Mouse (Mus musculus): ENCODE data around the gene Oxnad1.
"Not testable (repeated sequence)": the region's sequence is repeated elsewhere in the genome, so short reads cannot be mapped to it uniquely, and the experiment has no call there.

The Oxnad1 gene

DNA sequence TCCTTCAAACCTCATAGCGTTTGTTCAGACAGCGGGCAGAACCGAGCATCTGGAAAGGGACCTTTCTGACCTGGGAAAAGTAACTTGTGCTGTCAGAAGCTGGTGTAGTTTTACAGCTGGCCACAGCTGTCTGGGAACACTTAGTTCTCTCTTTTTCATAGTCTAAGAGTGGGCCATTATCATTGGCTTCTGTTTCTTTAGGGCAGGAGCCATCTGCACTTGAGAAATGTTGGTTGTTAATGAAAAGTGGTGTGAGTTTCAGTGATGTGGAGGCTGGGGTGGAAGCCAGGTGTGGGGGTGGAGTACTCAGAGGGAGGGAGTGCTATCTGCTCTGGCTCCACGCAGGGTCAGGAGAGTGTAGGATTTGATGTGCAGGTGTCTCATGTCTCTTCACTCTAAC, 6.0 kb downstream of the Oxnad1 start:
- DNase-seq (ENCODE audit: low spot score), result no peak

DNA sequence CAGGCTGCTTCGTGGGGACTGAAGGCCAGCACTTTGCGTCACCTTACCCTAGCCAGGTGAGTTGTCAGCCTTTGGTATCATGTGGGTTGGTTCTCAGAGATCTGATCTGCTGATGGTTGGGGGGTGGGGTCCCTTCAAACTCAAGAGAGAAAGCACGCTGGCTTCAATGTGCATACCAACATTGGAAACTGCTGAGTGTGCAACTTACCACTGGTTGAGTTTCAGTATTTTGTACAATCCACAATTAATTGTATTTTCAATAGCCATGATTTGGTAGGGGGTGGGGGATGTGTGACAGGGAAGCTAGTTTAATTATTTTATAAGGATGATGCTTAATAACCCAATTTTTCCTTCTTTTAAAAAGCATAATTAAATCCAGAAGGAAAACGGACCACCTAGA, 6.5 kb downstream of the Oxnad1 start:
- DNase-seq (ENCODE audit: low spot score), result no peak

DNA sequence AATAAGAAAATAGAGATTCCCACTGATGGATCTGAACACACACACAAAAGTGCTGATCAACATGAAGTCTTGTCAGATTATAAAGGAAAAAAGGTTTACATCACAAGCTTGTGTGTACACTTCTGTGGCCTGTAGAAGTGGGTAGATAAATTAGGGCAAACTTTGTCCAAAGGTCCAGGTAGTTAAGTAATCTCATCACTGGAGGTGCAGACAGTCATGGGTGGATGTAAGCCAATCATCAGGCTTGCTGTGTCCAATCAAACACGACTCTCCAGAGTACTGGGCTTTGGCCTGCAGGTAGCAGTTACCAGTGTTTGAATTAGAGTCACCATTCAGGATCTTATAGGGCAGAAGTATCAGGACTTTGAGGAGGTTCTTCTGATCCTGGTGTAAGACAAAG, 7.8 kb downstream of the Oxnad1 start:
- DNase-seq (ENCODE audit: low spot score), result no peak

DNA sequence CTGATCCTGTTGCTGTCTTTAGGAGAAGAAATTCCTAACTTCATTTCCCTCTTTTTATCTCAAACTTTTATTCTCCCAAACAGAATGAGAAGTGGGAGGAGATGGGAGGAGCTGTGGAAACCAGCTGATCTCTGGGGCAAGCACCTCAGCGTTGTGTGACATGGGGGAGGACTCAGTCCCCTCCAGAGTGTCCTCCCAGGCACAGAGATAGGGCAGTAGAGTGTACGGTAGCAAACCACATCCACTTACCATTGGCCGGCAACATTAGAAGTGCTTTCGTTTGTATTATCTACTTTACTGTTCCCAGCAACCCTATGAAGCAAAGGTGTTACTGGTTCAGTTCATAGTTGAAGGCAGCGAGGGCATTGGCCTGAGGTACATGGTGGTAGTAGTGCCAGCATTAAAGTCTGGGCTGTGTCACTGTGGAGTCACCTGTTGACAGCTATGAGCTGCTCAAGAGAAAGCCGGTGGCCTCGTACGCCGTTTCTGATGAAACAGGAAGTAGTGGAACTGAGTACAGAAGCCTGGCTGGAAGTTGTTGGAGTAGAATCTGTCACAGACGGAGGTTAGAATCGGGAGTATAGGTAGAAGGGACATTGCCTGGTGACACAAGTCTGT, 8.4 kb downstream of the Oxnad1 start:
- DNase-seq (ENCODE audit: low spot score), result no peak

DNA sequence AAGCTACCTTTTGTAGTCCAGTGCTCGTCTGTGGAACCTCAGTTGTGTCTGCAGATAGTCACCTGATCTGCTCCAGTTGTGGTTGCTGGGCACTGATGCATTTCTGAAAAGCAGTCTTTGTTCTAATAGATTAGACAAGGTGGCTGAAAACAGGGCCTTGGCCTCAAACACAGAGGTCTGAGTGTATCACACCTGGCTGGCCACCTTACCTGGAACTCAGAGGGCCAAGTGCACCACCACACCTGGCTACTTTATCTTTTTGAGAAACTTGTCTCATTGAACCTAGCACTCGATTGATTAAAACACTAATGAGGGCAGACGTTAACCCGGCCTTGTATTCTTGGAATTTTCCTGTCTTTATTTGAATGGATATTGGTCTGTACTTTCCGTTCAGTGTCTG, 10.5 kb downstream of the Oxnad1 start:
- DNase-seq (ENCODE audit: low spot score), result no peak

DNA sequence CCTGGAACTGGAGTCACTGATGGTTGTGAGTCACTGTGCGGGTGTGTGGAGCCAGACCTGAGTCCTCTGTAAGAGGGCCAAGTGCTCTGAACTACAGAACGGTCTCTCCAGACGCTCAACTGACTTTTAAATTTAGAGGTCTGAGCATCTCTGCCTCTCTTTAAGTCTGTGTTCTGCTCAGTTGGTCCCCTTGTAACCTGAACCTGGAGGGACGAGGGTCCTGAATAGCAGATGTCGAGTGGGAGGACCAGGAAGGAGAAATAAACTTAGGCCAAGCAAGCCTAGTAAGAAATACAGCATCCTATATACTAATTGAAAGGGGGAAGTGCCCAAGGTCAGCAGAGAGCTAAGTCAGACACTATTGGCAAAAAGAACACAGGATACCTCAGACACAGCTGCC, 11.6 kb downstream of the Oxnad1 start:
- DNase-seq (ENCODE audit: low spot score), result no peak

DNA sequence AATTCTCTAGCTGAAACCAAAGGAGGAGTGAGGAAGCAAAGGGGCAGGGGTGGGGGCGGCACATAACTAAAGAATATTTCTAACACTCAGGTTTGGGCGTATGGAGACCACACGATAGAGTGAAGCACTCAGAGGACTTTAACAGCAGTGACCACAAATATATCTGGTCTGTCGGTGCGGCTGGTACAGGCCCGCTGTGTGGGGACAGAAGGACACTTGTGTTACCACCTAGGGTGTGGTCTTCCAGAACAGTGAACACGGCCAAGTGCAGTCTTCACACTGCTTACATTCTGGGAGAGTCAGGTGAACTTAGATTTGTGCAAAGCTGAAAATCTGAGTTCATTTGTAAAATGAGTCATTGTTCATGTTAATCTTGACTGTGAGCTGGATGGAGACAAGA, 12.5 kb downstream of the Oxnad1 start:
- no peak for DNase-seq (ENCODE audit: low spot score)

DNA sequence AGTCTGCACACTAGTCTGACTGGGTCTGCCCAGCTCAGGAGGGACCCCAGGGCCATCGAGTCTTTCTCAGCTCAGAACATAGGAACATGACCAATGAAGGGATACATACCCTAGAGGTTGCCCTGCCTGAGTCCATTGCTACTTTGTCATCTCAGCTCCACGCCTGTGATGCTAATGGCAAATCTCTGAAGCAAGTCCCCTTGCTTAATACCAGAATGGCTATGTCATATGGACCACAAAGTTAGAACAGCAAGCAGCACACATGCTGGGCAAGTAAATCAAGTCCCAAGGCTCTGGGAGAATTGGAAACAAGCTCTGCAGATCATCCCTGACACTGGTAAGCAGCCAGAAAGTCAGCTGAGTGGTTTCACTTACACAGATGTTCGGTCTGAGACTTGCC, 13.8 kb downstream of the Oxnad1 start:
- no peak for DNase-seq (ENCODE audit: low spot score)

DNA sequence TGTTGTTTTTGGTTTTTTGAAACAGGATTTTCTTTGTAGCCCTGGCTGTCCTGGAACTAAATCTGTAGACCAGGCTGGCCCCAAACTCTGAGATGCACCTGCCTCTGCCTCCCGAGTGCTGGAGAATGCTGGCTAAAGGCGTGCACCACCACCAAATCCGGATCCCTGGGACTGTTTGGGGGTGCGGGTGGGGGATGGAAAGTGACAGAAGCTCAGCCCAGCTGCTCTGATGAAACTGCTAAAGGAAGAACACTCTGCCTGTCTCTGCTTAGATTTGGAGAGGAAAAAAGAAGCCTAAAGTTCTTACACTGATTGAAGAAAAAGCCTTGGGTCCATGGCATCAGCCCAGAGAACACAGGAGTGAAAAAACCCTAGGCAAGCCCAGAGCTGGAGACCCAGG, 18.4 kb downstream of the Oxnad1 start:
- DNase-seq (ENCODE audit: low spot score), result peak; percentile 37

DNA sequence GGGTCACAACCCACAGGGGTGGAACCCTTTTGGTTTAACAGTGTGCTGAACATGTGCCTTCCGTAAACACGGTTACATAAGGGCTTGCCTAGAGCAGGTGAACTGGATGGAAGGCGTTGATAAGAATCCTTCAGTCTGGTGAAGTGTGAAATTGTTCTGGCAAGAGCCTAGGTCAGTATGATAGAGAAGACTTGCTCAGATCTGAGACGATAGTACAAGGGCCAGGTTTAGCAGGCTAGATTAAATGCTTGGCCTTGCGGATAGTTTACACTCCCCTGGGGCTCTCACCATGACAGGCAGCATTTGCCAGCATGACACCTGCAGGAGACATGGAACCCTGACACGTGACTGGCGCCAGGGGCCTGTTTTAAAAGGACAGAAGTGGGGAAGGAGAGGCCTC, 20.5 kb downstream of the Oxnad1 start:
- DNase-seq (ENCODE audit: low spot score), result no peak

DNA sequence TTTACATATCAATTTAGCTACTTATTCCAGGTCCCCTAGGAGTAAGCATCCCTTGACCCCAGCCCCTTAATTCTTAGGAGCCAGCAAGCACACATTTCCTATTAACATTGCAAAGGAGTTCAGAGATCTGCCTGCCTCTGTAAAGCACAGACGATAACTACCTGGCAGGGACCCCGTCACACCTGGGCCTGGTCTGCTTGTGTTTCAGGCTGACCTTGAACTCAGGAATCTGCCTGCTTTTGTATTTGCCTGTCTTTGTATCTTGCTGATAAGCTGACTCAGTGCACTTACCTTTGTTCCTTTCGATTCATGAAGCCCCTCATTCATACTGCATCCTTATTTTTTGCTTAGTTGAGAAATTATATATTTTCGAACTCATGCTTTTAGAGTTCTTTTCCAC, 21.7 kb downstream of the Oxnad1 start:
- no peak for DNase-seq (ENCODE audit: low spot score)

DNA sequence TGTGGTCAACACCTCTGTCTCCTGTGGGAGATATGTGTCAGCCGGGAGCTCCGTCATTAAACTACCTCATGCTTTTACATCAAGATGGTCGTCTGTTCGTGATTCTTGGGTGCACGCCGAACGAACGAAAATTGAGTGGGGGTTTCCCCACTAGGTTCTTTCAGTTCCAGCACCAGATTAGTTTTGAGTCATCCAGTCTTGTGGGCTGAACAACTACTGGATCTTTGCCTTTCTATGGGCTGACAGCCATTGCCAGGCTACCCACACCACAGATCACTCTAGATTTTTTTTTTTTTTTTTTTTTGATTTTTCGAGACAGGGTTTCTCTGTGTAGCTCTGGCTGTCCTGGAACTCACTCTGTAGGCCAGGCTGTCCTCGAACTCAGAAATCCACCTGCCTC, 26.9 kb downstream of the Oxnad1 start:
- not testable (repeated sequence) for DNase-seq (ENCODE audit: low spot score)

DNA sequence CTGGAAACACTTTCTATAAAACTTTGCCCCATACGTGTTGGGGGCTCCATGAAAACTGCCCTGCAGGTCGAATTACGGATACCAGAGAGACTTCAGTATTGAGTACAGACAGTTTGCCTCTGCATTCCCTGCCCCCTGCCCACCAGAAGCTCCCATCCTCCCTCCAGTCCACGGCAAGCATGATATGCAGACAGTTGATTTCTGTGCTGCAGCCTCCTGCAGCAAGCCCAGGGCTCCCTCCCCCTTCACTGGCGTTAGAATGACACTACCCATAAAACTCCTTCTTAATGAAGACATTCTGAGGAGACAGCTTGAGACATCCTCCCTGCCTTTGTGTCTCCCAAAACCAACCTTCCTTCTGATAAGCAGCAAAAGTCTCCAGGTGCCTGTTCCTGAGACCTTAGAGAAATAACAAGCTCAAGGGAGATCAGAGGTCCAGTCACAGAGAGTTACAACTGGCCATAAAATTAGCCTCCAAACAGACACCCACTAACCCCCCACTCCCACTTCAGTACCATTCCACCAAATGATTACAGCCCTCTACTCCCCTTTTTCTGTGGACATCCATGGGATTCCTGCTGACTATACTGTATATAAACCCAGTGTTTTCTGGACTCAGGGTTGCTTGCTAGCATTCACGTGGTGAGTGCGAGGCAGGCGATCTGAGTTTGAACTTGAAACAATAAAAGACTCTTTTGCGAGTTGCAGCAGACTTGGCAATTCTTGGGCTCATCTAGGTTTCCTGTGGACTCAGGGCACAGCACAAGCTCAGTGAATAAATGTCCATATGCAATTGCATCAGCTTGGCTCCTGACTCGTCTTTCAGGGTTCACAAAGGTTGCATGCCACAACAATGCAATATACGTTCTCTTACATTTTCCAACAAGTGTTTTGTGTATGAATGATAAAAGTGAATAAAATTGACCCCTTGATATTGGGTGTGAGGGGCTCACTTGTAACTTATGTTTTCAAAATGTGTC, 36.1 kb downstream of the Oxnad1 start:
- DNase-seq (ENCODE audit: low spot score), result no peak

DNA sequence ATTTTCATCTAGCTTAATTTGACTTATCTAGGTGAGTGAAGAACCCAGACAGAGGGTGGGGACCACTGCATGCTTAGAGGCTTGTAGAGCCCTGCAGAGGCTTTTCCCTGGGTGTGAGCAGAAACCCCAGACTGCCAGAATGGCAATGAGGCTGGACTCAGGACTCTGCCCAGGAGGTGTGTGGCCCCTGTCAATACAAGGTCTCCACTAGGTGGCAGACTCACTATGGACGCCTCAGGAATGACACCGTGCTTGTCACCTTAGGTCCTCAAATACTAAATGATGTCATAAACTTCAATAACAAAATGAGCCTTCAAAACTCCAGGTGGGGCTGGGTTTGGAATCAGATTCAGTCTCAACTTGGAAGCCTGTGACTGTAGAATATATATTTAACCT, 36.7 kb downstream of the Oxnad1 start:
- no peak for DNase-seq (ENCODE audit: low spot score)

DNA sequence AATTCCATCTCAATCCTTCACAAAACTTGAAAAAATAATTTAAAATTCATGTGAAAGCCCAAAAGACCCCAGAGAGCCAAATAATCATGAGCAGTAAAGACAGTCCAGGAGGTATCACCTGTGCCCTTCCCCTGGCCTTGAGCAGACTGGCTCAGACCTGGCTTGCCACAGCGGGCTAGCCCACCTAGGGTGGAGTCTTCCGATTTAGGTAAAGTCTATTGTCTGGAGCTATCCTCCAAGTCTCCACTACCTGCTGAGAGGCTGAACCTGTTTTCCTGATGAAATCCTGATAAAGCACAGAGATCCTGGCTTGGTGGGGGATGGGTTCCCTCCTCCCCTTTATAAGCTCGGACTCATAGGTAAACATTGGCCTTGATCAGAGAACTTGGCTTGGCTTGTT, 39.1 kb downstream of the Oxnad1 start:
- no peak for DNase-seq (ENCODE audit: low spot score)

DNA sequence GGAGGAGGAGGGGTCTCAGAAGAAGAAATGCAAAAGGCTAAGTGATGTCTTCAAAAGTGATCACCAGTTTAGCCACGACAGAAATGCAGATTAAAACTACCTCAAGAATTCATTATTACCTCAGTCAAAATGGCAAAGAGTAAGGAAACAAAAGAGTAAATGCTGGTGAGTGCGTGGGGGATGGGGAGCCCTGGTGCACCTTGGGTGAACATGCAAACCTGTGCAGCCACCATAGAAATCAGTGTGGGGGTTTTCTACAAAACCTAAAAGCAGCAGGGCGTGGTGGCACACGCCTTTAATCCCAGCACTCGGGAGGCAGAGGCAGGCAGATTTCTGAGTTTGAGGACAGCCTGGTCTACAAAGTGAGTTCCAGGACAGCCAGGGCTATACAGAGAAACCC, 40.1 kb downstream of the Oxnad1 start:
- DNase-seq (ENCODE audit: low spot score), result not testable (repeated sequence)

DNA sequence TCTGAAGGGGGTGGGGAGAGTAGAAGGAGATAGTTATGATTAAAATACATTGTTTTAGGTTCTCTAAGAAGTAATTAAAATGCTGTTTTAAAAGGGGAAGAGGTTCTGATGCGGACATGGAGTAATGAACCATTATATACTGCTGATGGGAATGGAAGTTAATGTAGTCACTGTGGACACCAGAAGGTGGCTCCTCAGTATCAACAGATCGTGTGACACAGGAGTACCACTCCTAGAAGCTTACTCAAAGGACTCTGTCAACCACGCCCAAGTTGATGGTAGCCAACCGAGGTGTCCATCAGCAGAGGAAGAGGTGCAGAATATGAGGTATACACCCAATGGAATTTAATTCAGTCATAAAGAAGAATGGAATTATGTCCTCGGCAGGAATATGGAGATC, 43.2 kb downstream of the Oxnad1 start:
- DNase-seq (ENCODE audit: low spot score), result no peak

DNA sequence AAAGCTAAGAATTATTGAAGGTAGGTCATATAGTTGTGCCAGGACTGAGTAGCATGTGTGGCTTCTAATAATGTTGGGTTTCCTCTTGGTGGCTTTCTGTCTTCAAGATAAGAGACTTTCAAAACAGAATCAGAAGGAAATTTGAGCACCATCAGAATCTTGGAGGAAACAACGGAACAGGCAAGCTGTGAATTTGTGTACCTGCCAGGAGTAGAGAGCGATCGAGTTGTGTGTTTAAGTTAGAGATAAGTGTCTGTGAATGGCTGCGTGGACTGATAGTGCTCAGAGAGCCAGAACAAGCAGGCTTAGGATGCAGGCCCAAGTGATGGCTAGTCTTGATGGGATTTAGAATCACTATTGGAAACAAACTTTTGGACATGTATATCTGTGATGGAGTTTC, 46.7 kb downstream of the Oxnad1 start:
- no peak for DNase-seq (ENCODE audit: low spot score)

DNA sequence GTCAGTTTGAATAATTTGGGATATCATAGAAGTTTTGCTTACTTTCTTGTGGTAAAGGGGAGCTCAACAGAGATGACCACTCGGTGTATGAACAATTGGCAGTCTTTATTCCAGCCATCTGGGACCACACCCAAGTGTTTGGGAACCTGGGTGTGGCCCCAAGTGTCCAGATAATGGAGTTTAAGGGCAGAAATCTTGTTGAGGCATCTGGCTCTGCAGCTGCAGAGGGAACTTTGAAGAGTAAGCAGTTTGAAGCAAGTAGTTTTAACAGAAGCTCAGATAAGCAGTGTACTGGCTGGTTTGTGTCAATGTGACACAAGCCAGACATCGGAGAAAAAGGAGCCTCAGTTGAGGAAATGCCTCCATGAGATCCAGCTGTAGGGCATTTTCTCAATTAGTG, 49.1 kb downstream of the Oxnad1 start:
- DNase-seq (ENCODE audit: low spot score), result no peak

DNA sequence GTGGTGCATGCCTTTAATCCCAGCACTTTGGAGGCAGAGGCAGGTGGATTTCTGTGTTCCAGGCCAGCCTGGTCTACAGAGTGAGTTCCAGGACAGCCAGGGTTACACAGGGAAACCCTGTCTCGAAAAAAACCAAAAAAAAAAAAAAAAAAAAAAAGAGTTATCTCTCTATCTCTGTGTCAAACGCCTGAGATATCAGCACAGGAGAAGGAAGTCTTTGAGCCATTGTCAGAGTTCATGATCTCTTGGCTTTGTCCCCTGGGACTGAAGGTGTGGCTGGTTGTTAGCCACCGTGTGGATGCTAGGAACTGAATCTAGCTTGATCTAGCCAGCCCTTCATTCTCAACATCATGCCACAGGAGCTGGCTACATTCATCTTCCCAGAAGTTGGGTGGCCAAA, 51.3 kb downstream of the Oxnad1 start:
- DNase-seq (ENCODE audit: low spot score), result not testable (repeated sequence)

DNA sequence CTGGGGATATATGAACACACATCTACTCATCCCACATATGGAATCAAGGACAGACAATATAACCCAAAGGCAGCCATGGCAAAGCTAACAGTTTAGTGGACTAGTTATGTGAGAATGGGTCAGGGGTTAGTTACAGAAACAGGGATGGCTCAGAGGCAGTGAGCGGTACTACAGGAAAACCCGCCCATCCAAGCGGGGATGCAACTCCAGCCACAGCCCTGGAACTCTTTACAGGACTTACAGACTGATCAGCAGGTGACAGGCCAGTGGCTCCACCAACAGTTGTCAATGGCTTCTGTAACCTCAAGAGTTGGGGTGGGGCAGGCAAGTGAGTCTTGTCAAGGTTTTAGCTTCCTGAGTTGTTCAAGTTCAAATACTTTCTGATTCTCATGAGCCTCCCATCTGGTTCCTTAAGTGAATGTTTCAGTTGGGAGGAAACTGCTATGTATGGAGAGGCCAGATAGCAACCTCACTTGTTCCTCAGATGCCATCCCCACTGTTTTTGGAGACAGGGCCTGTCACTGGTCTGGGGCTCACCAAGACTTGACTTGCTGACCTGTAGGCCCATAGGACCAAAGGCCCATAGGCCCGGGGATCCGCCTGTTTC, 55.3 kb downstream of the Oxnad1 start:
- no peak for DNase-seq (ENCODE audit: low spot score)

DNA sequence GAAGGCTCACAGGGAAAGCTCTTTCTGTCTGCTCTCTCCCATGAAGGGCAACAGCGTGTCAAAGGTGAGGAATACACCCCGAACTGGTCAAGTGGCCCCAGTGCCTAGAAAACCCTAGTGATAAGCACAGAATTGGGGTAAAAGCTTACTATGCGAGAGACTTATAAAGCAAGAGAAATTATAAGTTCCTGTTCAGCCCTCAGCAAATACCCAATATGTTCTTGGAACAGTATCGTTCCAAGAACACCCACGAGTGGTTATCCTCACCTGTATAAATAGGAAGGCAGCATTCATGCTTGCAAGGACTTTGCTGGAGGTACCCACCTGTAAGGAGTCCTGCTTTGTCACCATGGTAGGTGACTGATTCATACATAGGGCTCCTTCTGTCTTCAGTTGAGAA, 56.5 kb downstream of the Oxnad1 start, which contains the start of gene Msmb:
Gene Msmb (plus strand): TSS at position 301 of the 400 bp plus-strand sequence.
- no peak for DNase-seq (ENCODE audit: low spot score)

DNA sequence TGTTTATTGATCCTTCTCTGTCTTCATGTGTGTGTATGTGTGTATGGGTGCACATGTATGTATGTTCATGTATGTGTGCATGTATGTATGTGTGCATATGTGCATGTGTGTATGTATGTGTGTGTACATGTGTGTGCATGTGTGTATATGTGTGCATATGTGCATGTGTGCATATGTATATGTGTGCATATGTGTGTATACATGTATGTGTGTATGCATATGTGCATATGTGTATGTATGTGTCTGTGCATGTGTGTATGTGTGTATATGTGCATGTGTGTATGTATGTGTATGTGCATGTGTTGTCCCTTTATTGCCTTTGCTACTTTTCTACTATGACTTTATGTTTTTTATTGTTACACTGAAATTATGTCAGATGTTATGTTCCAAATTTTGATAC, 59.6 kb downstream of the Oxnad1 start:
- no peak for DNase-seq (ENCODE audit: low spot score)

Measured in layer of hippocampus, adult 11-12 months (tissue).